Mouse (Mus musculus) forebrain, embryonic 12.5 days (tissue): ENCODE measurements around the gene Pphln1. TPM values are rescaled to one million over a fixed set of nuclear protein-coding genes. Genes with fewer than 3 reads are reported as not detected.

Source experiments
- ATAC-seq: fragments of 200-750 bp; cut with Nextera tagmentation; 2 replicates; pipeline ENCODE4 v1.8.0; 2017; ENCODE audit warnings: moderate TSS enrichment; ENCODE audit not compliant: low FRiP score
- H3K27ac ChIP-seq: fragments of 300-500 bp; sonication (generic); 2 replicates; pipeline ENCODE4 v1.5.1; 2016; ENCODE audit warnings: mild to moderate bottlenecking
- H3K27me3 ChIP-seq: fragments of 300-500 bp; sonication (generic); 2 replicates; pipeline ENCODE4 v1.6.1; 2016; ENCODE audit warnings: mild to moderate bottlenecking
- H3K36me3 ChIP-seq: fragments of 300-500 bp; sonication (generic); replicated peaks from 2 replicates; pipeline ENCODE4 v1.6.1; 2016; ENCODE audit warnings: mild to moderate bottlenecking
- H3K4me1 ChIP-seq: fragments of 300-500 bp; sonication (generic); 2 replicates; pipeline ENCODE4 v1.6.1; 2016
- H3K4me2 ChIP-seq: fragments of 300-500 bp; sonication (generic); 2 replicates; pipeline ENCODE4 v1.6.1; 2016; ENCODE audit warnings: mild to moderate bottlenecking, moderate library complexity
- H3K4me3 ChIP-seq: fragments of 300-500 bp; sonication (generic); replicated peaks from 2 replicates; pipeline ENCODE4 v1.5.1; 2016; ENCODE audit warnings: mild to moderate bottlenecking
- H3K9ac ChIP-seq: fragments of 300-500 bp; sonication (generic); 2 replicates; pipeline ENCODE4 v1.6.1; 2016; ENCODE audit warnings: mild to moderate bottlenecking
- H3K9me3 ChIP-seq: fragments of 300-500 bp; sonication (generic); 2 replicates; pipeline ENCODE4 v1.6.1; 2016
- WGBS: fragments of 180-500 bp; shearing (Covaris S2); methylation state at CpG from one replicate; pipeline ENCODE4 v1.1.7; 2016; 5-methylcytosine and 5-hydroxymethylcytosine counted together
- polyA plus RNA-seq: library from polyadenylated mRNA; unstranded; fragments of >200 nt; fragmentation: Nextera tagmentation; extraction: Ambion mirVana; gene quantifications from 2 replicates; pipeline ENCODE4 v1.2.1, GENCODE M21; 2016

The Pphln1 gene
- polyA plus RNA-seq, 1 experiment from 2014 or later = 86.9 TPM

GRCm38 (mm10) chr15:93515316-93515715, 117.2 kb downstream of the Pphln1 start:
- Histone ChIP-seq H3K4me1 (peaks cover 42% of the 10 kb centered on the region), H3K27ac (no peak overlapping the region), H3K4me3 (no peak overlapping the region), H3K9me3 (no peaks in the 10 kb centered on the region), H3K4me2 (no peak overlapping the region), H3K27me3 (peaks cover 46% of the 10 kb centered on the region), H3K9ac (no peak overlapping the region), H3K36me3 (no peaks in the 10 kb centered on the region)
- 66% methylated on average over 9 of the region's 9 CpGs for WGBS
- no peak for ATAC-seq

GRCm38 (mm10) chr15:93517022-93517565, 118.9 kb downstream of the Pphln1 start:
- WGBS = 73% methylated on average over 11 of the region's 11 CpGs
- H3K27me3 ChIP-seq = peaks cover 64% of the 10 kb centered on the region

GRCm38 (mm10) chr15:93518143-93518902, 120.2 kb downstream of the Pphln1 start:
- no peak for ATAC-seq
- 0 out of 2 replicates have a peak overlapping the region, but pooled peaks have one; percentile 31 for H3K27ac ChIP-seq
- peaks cover 70% of the 10 kb centered on the region for H3K27me3 ChIP-seq
- H3K4me1 ChIP-seq = peaks cover 27% of the 10 kb centered on the region
- 3% methylated on average over 23 of the region's 23 CpGs for WGBS
- peak overlapping the region; percentile 94 for H3K4me2 ChIP-seq
- no peaks in the 10 kb centered on the region for H3K36me3 ChIP-seq
- H3K9ac ChIP-seq = peak overlapping the region; percentile 69
- no peaks in the 10 kb centered on the region for H3K9me3 ChIP-seq
- peak overlapping the region; percentile 79 for H3K4me3 ChIP-seq

More at GRCm38 (mm10) chr15:93517022-93517565, 118.9 kb downstream of the Pphln1 start:
- H3K4me1 ChIP-seq = peaks cover 34% of the 10 kb centered on the region
- H3K4me3 ChIP-seq = no peak overlapping the region
- no peak for ATAC-seq
- H3K36me3 ChIP-seq = no peaks in the 10 kb centered on the region
- no peaks in the 10 kb centered on the region for H3K9me3 ChIP-seq
- H3K27ac ChIP-seq = no peak overlapping the region
- no peak overlapping the region for H3K9ac ChIP-seq
- H3K4me2 ChIP-seq = no peak overlapping the region

GRCm38 (mm10) chr15:93518941-93519835, 121.0 kb downstream of the Pphln1 start:
- Histone ChIP-seq H3K27ac (0 out of 2 replicates have a peak overlapping the region, but pooled peaks have one; percentile 31), H3K9me3 (no peaks in the 10 kb centered on the region), H3K4me2 (peak overlapping the region; percentile 94), H3K27me3 (peaks cover 65% of the 10 kb centered on the region), H3K36me3 (no peaks in the 10 kb centered on the region), H3K4me3 (peak overlapping the region; percentile 79), H3K9ac (peak overlapping the region; percentile 69), H3K4me1 (peaks cover 22% of the 10 kb centered on the region)
- ATAC-seq = peak; percentile 92
- under 1% methylated on average over 80 of the region's 85 CpGs for WGBS

DNA sequence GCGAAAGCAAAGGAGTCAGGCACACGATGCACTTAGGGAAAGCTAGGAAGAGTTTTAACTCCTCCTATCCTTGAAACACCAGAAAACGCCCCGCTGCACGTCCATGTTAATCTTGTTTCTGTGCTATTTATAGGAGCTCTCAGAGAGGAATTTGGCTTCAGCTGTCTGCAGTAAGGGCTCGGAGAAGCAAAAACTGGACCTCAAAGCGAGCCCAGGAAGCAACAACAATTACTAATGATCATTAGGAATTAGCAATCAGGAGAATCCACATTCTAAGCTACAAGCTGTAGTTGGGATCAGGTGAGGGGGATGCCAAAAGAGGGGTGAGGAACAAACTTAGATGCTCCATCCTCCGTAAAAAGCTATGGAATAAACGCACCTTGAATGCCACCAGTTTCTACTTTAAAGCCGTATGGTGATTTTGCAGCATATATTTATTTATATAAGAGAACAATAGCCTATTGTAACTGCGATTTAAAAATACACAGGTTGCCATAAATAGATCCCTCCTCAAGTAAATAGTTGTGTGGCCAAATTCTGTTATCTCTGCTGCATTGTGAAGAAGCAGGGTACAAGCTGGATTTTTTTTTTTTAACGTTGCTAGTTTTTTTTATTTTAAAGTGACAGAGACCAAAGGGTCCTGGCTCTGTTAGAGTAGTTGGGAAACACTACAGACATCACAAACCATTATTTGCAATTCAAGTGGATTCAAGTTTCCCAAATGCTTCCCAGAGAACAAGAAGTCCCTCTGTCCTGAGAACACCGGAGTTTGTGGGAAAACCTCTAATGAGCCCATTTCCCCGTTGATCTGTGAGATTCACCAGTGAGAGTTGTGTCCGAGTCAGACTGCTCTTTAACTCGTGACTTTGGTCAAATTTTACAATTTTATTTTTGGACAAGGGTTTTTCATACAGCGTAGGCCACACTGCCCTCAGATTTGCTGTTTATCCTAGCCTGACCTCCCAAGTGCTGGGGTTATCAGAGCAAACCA, 122.0 kb downstream of the Pphln1 start:
- H3K4me1 ChIP-seq = peaks cover 21% of the 10 kb centered on the region
- H3K4me2 ChIP-seq = peak overlapping the region; percentile 94
- peak overlapping the region; percentile 69; the same call in 1 of the 2 replicates for H3K9ac ChIP-seq
- no peak overlapping the region for H3K27ac ChIP-seq
- H3K9me3 ChIP-seq = no peaks in the 10 kb centered on the region
- 5% methylated on average over 17 of the region's 17 CpGs for WGBS
- H3K4me3 ChIP-seq = peak overlapping the region; percentile 79
- ATAC-seq = no peak
- H3K27me3 ChIP-seq = peaks cover 65% of the 10 kb centered on the region
- H3K36me3 ChIP-seq = no peaks in the 10 kb centered on the region

GRCm38 (mm10) chr15:93521088-93521786, 123.1 kb downstream of the Pphln1 start:
- H3K4me3 ChIP-seq = no peak overlapping the region
- ATAC-seq = no peak
- no peak overlapping the region for H3K9ac ChIP-seq
- H3K27me3 ChIP-seq = peaks cover 55% of the 10 kb centered on the region
- peaks cover 21% of the 10 kb centered on the region for H3K4me1 ChIP-seq
- no peak overlapping the region for H3K27ac ChIP-seq
- WGBS = 28% methylated on average over 11 of the region's 11 CpGs
- H3K4me2 ChIP-seq = no peak overlapping the region
- no peaks in the 10 kb centered on the region for H3K36me3 ChIP-seq
- no peaks in the 10 kb centered on the region for H3K9me3 ChIP-seq

GRCm38 (mm10) chr15:93521787-93522180, 123.6 kb downstream of the Pphln1 start:
- Histone ChIP-seq H3K4me1 (peaks cover 21% of the 10 kb centered on the region), H3K4me2 (no peak overlapping the region), H3K27me3 (peaks cover 54% of the 10 kb centered on the region), H3K36me3 (no peaks in the 10 kb centered on the region), H3K9me3 (no peaks in the 10 kb centered on the region), H3K27ac (no peak overlapping the region), H3K9ac (no peak overlapping the region), H3K4me3 (no peak overlapping the region)
- WGBS = 43% methylated on average over 3 of the region's 3 CpGs
- no peak for ATAC-seq

DNA sequence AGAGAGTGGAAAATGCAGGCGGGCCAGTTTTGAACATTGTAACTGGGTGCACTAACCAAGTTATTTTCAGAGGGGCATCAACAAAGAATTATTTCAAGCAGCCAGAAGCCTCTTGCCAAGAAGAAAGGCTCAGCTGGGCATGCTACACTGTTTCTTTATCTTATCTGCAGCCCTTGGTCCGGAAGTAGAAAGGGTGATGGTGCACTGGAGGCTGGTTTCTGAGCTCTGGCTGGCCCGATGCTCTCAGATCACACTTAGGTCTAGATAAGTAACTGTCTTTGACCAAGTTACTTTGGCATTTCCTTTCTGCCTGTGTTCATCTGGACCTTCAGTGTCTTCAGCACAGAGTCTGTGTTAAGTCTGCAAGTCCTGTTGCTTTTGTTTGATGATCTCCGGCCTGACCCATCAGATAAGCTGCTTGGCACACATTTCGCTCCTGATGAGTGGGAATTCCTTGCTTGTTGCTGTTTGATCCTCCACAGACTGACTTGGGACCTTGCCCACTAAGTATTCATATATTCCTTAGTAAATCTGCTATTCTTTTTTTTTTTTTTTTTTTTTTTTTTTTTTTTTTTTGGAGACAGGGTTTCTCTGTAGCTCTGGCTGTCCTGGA, 127.3 kb downstream of the Pphln1 start:
- no peaks in the 10 kb centered on the region for H3K36me3 ChIP-seq
- peaks cover 29% of the 10 kb centered on the region for H3K27me3 ChIP-seq
- H3K4me1 ChIP-seq = no peaks in the 10 kb centered on the region
- H3K9me3 ChIP-seq = no peaks in the 10 kb centered on the region
- no peak for ATAC-seq
- WGBS = 91% methylated on average over 5 of the region's 5 CpGs
- H3K4me2 ChIP-seq = no peak overlapping the region
- no peak overlapping the region for H3K27ac ChIP-seq
- H3K4me3 ChIP-seq = no peak overlapping the region
- no peak overlapping the region for H3K9ac ChIP-seq

GRCm38 (mm10) chr15:93529831-93530702, 131.9 kb downstream of the Pphln1 start:
- Histone ChIP-seq H3K9ac (no peak overlapping the region), H3K36me3 (no peaks in the 10 kb centered on the region), H3K27ac (no peak overlapping the region), H3K4me1 (no peaks in the 10 kb centered on the region), H3K4me3 (no peak overlapping the region), H3K9me3 (no peaks in the 10 kb centered on the region), H3K27me3 (no peaks in the 10 kb centered on the region), H3K4me2 (no peak overlapping the region)
- 67% methylated on average over 12 of the region's 12 CpGs for WGBS
- ATAC-seq = no peak

- H3K4me2 ChIP-seq = no peak overlapping the region
- H3K36me3 ChIP-seq = no peaks in the 10 kb centered on the region
- no peaks in the 10 kb centered on the region for H3K9me3 ChIP-seq
- H3K4me1 ChIP-seq = no peaks in the 10 kb centered on the region
- no peak for ATAC-seq
- no peak overlapping the region for H3K9ac ChIP-seq
- H3K27ac ChIP-seq = no peak overlapping the region
- H3K4me3 ChIP-seq = no peak overlapping the region
- H3K27me3 ChIP-seq = no peaks in the 10 kb centered on the region
- 78% methylated on average over 3 of the region's 3 CpGs for WGBS
Observed at GRCm38 (mm10) chr15:93530703-93531032, 132.5 kb downstream of the Pphln1 start.
